ENCODE assay signal across 8 mouse cellular contexts in genomic region chr4:133675594-133676016, GRCm38 (mm10). TPM values are rescaled to one million over a fixed set of nuclear protein-coding genes. Genes with fewer than 3 reads are reported as not detected.
DNase-seq lines count a peak whose midpoint lies in the region; ATAC-seq and TF ChIP-seq lines count a peak whose summit lies in the region.

No protein-coding gene starts in this region.

- no peak overlapping the region for H3K4me3 ChIP-seq in forebrain, embryonic 11.5 days (ENCODE audit: low read depth, low read length)
- H3K4me3 ChIP-seq in midbrain, embryonic 12.5 days: no peak overlapping the region
- no peak overlapping the region for H3K4me3 ChIP-seq in stomach, postnatal 0 days (ENCODE audit: low read depth, low read length)

- DNase-seq in ES-CJ7 (ENCODE audit: low read depth, low spot score): peak; percentile 94
- DNase-seq in adrenal gland, postnatal 10 days: peak; percentile 87
- peak; percentile 88 for DNase-seq in forebrain, embryonic 11.5 days (ENCODE audit: low spot score)
- peak; percentile 34 for DNase-seq in heart, postnatal 25 days (ENCODE audit: low spot score)
- DNase-seq in layer of hippocampus, postnatal 10 days (ENCODE audit: low spot score in 2 of 2): peak; percentile 53 to 62
- peak; percentile 76 for DNase-seq in stomach, postnatal 0 days (ENCODE audit: low spot score)

- no peak for TF ChIP-seq CTCF in stomach, postnatal 0 days (IDR thresholded peaks at IDR 0.05; ENCODE audit: low read depth)

- peak; percentile 79 for ATAC-seq in forebrain, embryonic 11.5 days (replicated peaks; ENCODE audit: low FRiP score)
- 0 out of 2 replicates have a peak, but pooled peaks have one; percentile 27 for ATAC-seq in midbrain, embryonic 12.5 days (ENCODE audit: low FRiP score, low read depth)
- peak; percentile 44 for ATAC-seq in stomach, postnatal 0 days (ENCODE audit: low FRiP score, low TSS enrichment)
- no peak for ATAC-seq in megakaryocyte-erythroid progenitor cell, adult 5-6 weeks (replicated peaks; ENCODE audit: low FRiP score, low TSS enrichment, poor library complexity, severe bottlenecking)

- H3K36me3 ChIP-seq in forebrain, embryonic 11.5 days (ENCODE audit: control insufficient read depth, insufficient read depth, low read length): peaks cover 4% of the 10 kb centered on the region; the same call in 1 of the 2 replicates
- peaks cover 13% of the 10 kb centered on the region for H3K36me3 ChIP-seq in midbrain, embryonic 12.5 days
- H3K36me3 ChIP-seq in stomach, postnatal 0 days (ENCODE audit: control insufficient read depth, insufficient read depth, low read length): peaks cover 2% of the 10 kb centered on the region

- H3K4me2 ChIP-seq in forebrain, embryonic 11.5 days (ENCODE audit: low read depth, low read length, severe bottlenecking): peak overlapping the region; percentile 27; the same call in 1 of the 2 replicates
- peak overlapping the region; percentile 17; the same call in 1 of the 2 replicates for H3K4me2 ChIP-seq in midbrain, embryonic 12.5 days (replicated peaks)
- H3K4me2 ChIP-seq in stomach, postnatal 0 days (replicated peaks; ENCODE audit: low read depth): no peak overlapping the region

- H3K9me3 ChIP-seq in forebrain, embryonic 11.5 days (ENCODE audit: control insufficient read depth, low read length): no peaks in the 10 kb centered on the region
- H3K9me3 ChIP-seq in midbrain, embryonic 12.5 days: no peaks in the 10 kb centered on the region
- H3K9me3 ChIP-seq in stomach, postnatal 0 days (ENCODE audit: control insufficient read depth, low read length): no peaks in the 10 kb centered on the region

- WGBS in forebrain, embryonic 11.5 days: under 1% methylated on average over 5 of the region's 5 CpGs
- 4% methylated on average over 5 of the region's 5 CpGs for WGBS in midbrain, embryonic 12.5 days
- 2% methylated on average over 5 of the region's 5 CpGs for WGBS in stomach, postnatal 0 days

- H3K4me1 ChIP-seq in forebrain, embryonic 11.5 days (replicated peaks; ENCODE audit: control insufficient read depth, insufficient read depth, low read length): peaks cover 20% of the 10 kb centered on the region
- H3K4me1 ChIP-seq in midbrain, embryonic 12.5 days: peaks cover 56% of the 10 kb centered on the region
- peaks cover 8% of the 10 kb centered on the region; the same call in 1 of the 2 replicates for H3K4me1 ChIP-seq in stomach, postnatal 0 days (replicated peaks; ENCODE audit: control insufficient read depth, insufficient read depth)

- H3K27ac ChIP-seq in forebrain, embryonic 11.5 days (ENCODE audit: low read depth, low read length): peak overlapping the region; percentile 44; the same call in 1 of the 2 replicates
- peak overlapping the region; percentile 72 for H3K27ac ChIP-seq in midbrain, embryonic 12.5 days (replicated peaks)
- peak overlapping the region; percentile 69; the same call in 1 of the 2 replicates for H3K27ac ChIP-seq in stomach, postnatal 0 days (replicated peaks)

- intact Hi-C loops in heart, postnatal 25 days (cut with DNase I): loop anchor here (2.0 kb wide), 1 partner anchor 31 kb away; no protein-coding TSS in a partner anchor

- no peak overlapping the region for H3K9ac ChIP-seq in forebrain, embryonic 11.5 days (ENCODE audit: low read length)
- H3K9ac ChIP-seq in midbrain, embryonic 12.5 days (replicated peaks): no peak overlapping the region
- H3K9ac ChIP-seq in stomach, postnatal 0 days (ENCODE audit: low read length): no peak overlapping the region

- TF ChIP-seq EP300 in stomach, postnatal 0 days (optimal IDR thresholded peaks at IDR 0.05): no peak

- H3K27me3 ChIP-seq in forebrain, embryonic 11.5 days (ENCODE audit: control insufficient read depth, insufficient read depth, low read length): no peaks in the 10 kb centered on the region
- no peaks in the 10 kb centered on the region for H3K27me3 ChIP-seq in midbrain, embryonic 12.5 days
- H3K27me3 ChIP-seq in stomach, postnatal 0 days (ENCODE audit: control insufficient read depth, insufficient read depth, low read length): no peaks in the 10 kb centered on the region

RNA-seq across cellular contexts. Expression of gene Pigv, which starts 3.2 kb away (rescaled TPM):
- total RNA-seq in adrenal gland, postnatal 10 days (2021): 10 to 100 TPM; 11.9 to 18.6 TPM
- 17.2 and 17.8 TPM in 2 replicates for polyA plus RNA-seq in forebrain, embryonic 11.5 days (2014; fragmentation: Nextera tagmentation; extraction: Ambion mirVana)
- 10 to 100 TPM; 10.6 to 11.2 TPM for total RNA-seq in heart, postnatal 25 days (2021)
- 10 to 100 TPM in 1 of 2 experiments, 1 to 10 TPM in 1; 9.2 to 10.8 TPM for total RNA-seq in layer of hippocampus, postnatal 10 days (2021)
- 18.3 and 19.1 TPM in 2 replicates for polyA plus RNA-seq in midbrain, embryonic 12.5 days (2016; fragmentation: Nextera tagmentation; extraction: Ambion mirVana)
- 11.5 and 13.0 TPM in 2 replicates for polyA plus RNA-seq in stomach, postnatal 0 days (2015; fragmentation: Nextera tagmentation; extraction: Ambion mirVana)
- total RNA-seq in megakaryocyte-erythroid progenitor cell, adult 5-6 weeks (2014; fragmentation: Nextera tagmentation): 7.0 and 10.1 TPM in 2 replicates
- 2.3 and 12.4 TPM in 2 replicates for total RNA-seq in megakaryocyte-erythroid progenitor cell, adult 5-6 weeks (2017)

RNA-seq across cellular contexts. Expression of gene Zdhhc18, which starts 25.7 kb away (rescaled TPM):
- 10 to 100 TPM; 25.3 to 26.0 TPM for total RNA-seq in adrenal gland, postnatal 10 days (2021)
- 4.8 and 6.3 TPM in 2 replicates for polyA plus RNA-seq in forebrain, embryonic 11.5 days (2014; fragmentation: Nextera tagmentation; extraction: Ambion mirVana)
- 10 to 100 TPM; 18.7 to 20.1 TPM for total RNA-seq in heart, postnatal 25 days (2021)
- 10 to 100 TPM; 34.3 to 38.8 TPM for total RNA-seq in layer of hippocampus, postnatal 10 days (2021)
- polyA plus RNA-seq in midbrain, embryonic 12.5 days (2016; fragmentation: Nextera tagmentation; extraction: Ambion mirVana): 4.1 and 4.7 TPM in 2 replicates
- polyA plus RNA-seq in stomach, postnatal 0 days (2015; fragmentation: Nextera tagmentation; extraction: Ambion mirVana): 1.6 and 3.6 TPM in 2 replicates
- total RNA-seq in megakaryocyte-erythroid progenitor cell, adult 5-6 weeks (2014; fragmentation: Nextera tagmentation): 16.2 and 24.1 TPM in 2 replicates
- total RNA-seq in megakaryocyte-erythroid progenitor cell, adult 5-6 weeks (2017): 5.0 and 8.1 TPM in 2 replicates

Comparison
In these comparisons a context has a peak if more than half of its experiments do, and no peak if none do; other contexts are left out.
1. DNase-seq: peak in every context shown above with its lines; median percentile 94 in ES-CJ7; 88 in forebrain, embryonic 11.5 days; 87 in adrenal gland, postnatal 10 days; 76 in stomach, postnatal 0 days; 58 in layer of hippocampus, postnatal 10 days; 34 in heart, postnatal 25 days.